Mouse (Mus musculus): ENCODE results near the gene Akap13. TPM values are rescaled to one million over a fixed set of nuclear protein-coding genes. Genes with fewer than 3 reads are reported as not detected.
A peak's percentile ranks its signal among the peaks of the same experiment; 100 is the strongest.

Gene Akap13
- polyA plus RNA-seq, 1 experiment from 2014 or later: 69.8 TPM

DNA sequence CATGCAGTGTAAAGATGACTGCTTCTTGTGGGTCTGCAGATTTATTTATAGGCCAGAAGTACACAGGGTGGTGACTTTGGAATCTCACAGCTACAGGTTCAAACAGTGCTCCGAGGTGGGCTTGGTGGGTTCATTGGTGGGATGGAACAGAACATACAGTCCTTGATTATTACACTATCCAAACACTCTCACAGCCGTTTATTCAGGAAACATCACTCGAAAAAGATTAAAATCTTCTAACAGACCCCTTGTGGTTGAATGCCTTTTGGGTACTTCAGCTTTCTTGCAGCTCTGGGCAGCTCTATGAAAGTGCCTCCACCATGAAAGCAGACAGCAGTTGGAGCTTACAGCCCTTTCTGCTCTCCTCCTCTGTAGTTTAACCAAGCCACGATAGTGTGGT lies 126.8 kb downstream of the Akap13 start:
- Histone ChIP-seq H3K36me3 (ENCODE audit: control insufficient read depth, insufficient read depth, low read length) (peaks cover 34% of the 10 kb centered on the region), H3K9me3 (ENCODE audit: control insufficient read depth, low read length) (no peaks in the 10 kb centered on the region), H3K4me3 (ENCODE audit: low read length) (no peak overlapping the region), H3K27me3 (ENCODE audit: control insufficient read depth, insufficient read depth, low read length) (no peaks in the 10 kb centered on the region), H3K27ac (ENCODE audit: low read depth, low read length) (no peak overlapping the region), H3K9ac (ENCODE audit: low read depth, low read length) (no peak overlapping the region), H3K4me1 (ENCODE audit: control insufficient read depth, insufficient read depth, low read length) (0 out of 2 replicates have a peak, but pooled peaks cover 5% of the 10 kb centered on the region), H3K4me2 (replicated peaks; ENCODE audit: low read depth, low read length) (no peak overlapping the region)
- no peak for ATAC-seq (ENCODE audit: low FRiP score, low TSS enrichment)
- 87% methylated on average over 4 of the region's 4 CpGs for WGBS

DNA sequence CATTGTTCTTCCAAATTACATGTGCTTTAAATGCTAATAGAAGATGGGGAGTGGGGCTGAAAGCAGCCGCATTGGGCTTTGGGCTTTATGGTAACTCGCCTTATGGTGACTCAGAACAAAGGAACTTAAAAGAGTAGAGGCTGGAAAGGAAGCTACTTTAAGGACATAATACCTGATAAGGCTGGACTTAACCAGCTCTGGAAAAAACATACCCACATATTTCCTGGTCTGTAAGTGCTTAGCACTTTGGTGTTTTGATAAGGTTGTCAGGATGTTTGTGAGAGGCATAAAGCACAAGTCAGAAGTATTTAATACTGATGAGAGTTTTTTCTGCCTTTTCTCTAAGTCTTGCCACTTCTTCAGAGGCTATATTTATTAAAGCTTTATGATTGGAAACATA lies 128.8 kb downstream of the Akap13 start:
- peaks cover 39% of the 10 kb centered on the region for H3K36me3 ChIP-seq (ENCODE audit: control insufficient read depth, insufficient read depth, low read length)
- H3K9me3 ChIP-seq (ENCODE audit: control insufficient read depth, low read length): no peaks in the 10 kb centered on the region
- H3K27me3 ChIP-seq (ENCODE audit: control insufficient read depth, insufficient read depth, low read length): no peaks in the 10 kb centered on the region
- H3K27ac ChIP-seq (ENCODE audit: low read depth, low read length): no peak overlapping the region
- H3K4me1 ChIP-seq (ENCODE audit: control insufficient read depth, insufficient read depth, low read length): 0 out of 2 replicates have a peak, but pooled peaks cover 5% of the 10 kb centered on the region
- H3K9ac ChIP-seq (ENCODE audit: low read depth, low read length): no peak overlapping the region
- H3K4me3 ChIP-seq (ENCODE audit: low read length): no peak overlapping the region
- WGBS: 83% methylated on average over 2 of the region's 2 CpGs
- H3K4me2 ChIP-seq (replicated peaks; ENCODE audit: low read depth, low read length): no peak overlapping the region
- ATAC-seq (ENCODE audit: low FRiP score, low TSS enrichment): no peak

GRCm38 (mm10) chr7:75585409-75585808 lies 130.1 kb downstream of the Akap13 start:
- Histone ChIP-seq H3K27me3 (ENCODE audit: control insufficient read depth, insufficient read depth, low read length) (no peaks in the 10 kb centered on the region), H3K36me3 (ENCODE audit: control insufficient read depth, insufficient read depth, low read length) (peaks cover 34% of the 10 kb centered on the region), H3K4me3 (ENCODE audit: low read length) (no peak overlapping the region), H3K4me1 (ENCODE audit: control insufficient read depth, insufficient read depth, low read length) (0 out of 2 replicates have a peak, but pooled peaks cover 5% of the 10 kb centered on the region), H3K27ac (ENCODE audit: low read depth, low read length) (no peak overlapping the region), H3K9me3 (ENCODE audit: control insufficient read depth, low read length) (no peaks in the 10 kb centered on the region), H3K4me2 (replicated peaks; ENCODE audit: low read depth, low read length) (no peak overlapping the region), H3K9ac (ENCODE audit: low read depth, low read length) (no peak overlapping the region)
- ATAC-seq (ENCODE audit: low FRiP score, low TSS enrichment): no peak
- WGBS: 63% methylated on average over 6 of the region's 6 CpGs

DNA sequence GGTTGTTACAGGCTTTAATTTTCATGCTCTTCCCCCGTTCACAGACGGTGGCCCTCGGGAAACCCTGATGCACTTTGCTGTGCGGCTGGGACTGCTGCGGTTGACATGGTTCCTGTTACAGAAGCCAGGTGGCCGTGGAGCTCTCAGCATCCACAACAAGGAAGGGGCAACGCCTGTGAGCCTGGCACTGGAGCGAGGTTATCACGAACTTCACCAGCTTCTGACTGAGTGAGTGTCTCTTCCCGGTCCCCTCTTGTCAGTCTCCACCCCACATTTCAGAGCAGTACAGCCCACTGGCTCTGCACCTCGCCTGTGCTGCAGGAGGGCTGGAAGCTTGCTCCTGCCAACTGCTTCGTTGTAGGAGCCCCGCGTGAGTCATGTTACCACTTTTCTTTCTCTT lies 130.8 kb downstream of the Akap13 start:
- 48% methylated on average over 14 of the region's 14 CpGs for WGBS
- Histone ChIP-seq H3K4me2 (replicated peaks; ENCODE audit: low read depth, low read length) (no peak overlapping the region), H3K27me3 (ENCODE audit: control insufficient read depth, insufficient read depth, low read length) (no peaks in the 10 kb centered on the region), H3K9ac (ENCODE audit: low read depth, low read length) (no peak overlapping the region), H3K27ac (ENCODE audit: low read depth, low read length) (no peak overlapping the region), H3K4me1 (ENCODE audit: control insufficient read depth, insufficient read depth, low read length) (0 out of 2 replicates have a peak, but pooled peaks cover 5% of the 10 kb centered on the region), H3K9me3 (ENCODE audit: control insufficient read depth, low read length) (no peaks in the 10 kb centered on the region), H3K36me3 (ENCODE audit: control insufficient read depth, insufficient read depth, low read length) (peaks cover 29% of the 10 kb centered on the region), H3K4me3 (ENCODE audit: low read length) (no peak overlapping the region)
- 0 out of 2 replicates have a peak, but pooled peaks have one; percentile 43 for ATAC-seq (ENCODE audit: low FRiP score, low TSS enrichment)

- Histone ChIP-seq H3K4me1 (ENCODE audit: control insufficient read depth, insufficient read depth, low read length) (0 out of 2 replicates have a peak, but pooled peaks cover 5% of the 10 kb centered on the region), H3K9ac (ENCODE audit: low read depth, low read length) (no peak overlapping the region), H3K4me3 (ENCODE audit: low read length) (no peak overlapping the region), H3K9me3 (ENCODE audit: control insufficient read depth, low read length) (no peaks in the 10 kb centered on the region), H3K27me3 (ENCODE audit: control insufficient read depth, insufficient read depth, low read length) (no peaks in the 10 kb centered on the region), H3K4me2 (replicated peaks; ENCODE audit: low read depth, low read length) (no peak overlapping the region), H3K27ac (ENCODE audit: low read depth, low read length) (no peak overlapping the region), H3K36me3 (ENCODE audit: control insufficient read depth, insufficient read depth, low read length) (peaks cover 18% of the 10 kb centered on the region; the same call in 1 of the 2 replicates)
- no peak for ATAC-seq (ENCODE audit: low FRiP score, low TSS enrichment)
- 92% methylated on average over 5 of the region's 5 CpGs for WGBS
Observed at GRCm38 (mm10) chr7:75587727-75588126, 132.4 kb downstream of the Akap13 start.

- peaks cover 13% of the 10 kb centered on the region; the same call in 1 of the 2 replicates for H3K36me3 ChIP-seq (ENCODE audit: control insufficient read depth, insufficient read depth, low read length)
- H3K9ac ChIP-seq (ENCODE audit: low read depth, low read length): no peak overlapping the region
- 0 out of 2 replicates have a peak, but pooled peaks cover 5% of the 10 kb centered on the region for H3K4me1 ChIP-seq (ENCODE audit: control insufficient read depth, insufficient read depth, low read length)
- H3K27me3 ChIP-seq (ENCODE audit: control insufficient read depth, insufficient read depth, low read length): no peaks in the 10 kb centered on the region
- no peaks in the 10 kb centered on the region for H3K9me3 ChIP-seq (ENCODE audit: control insufficient read depth, low read length)
- H3K4me2 ChIP-seq (replicated peaks; ENCODE audit: low read depth, low read length): no peak overlapping the region
- H3K4me3 ChIP-seq (ENCODE audit: low read length): no peak overlapping the region
- WGBS: 90% methylated on average over 8 of the region's 8 CpGs
- H3K27ac ChIP-seq (ENCODE audit: low read depth, low read length): no peak overlapping the region
- no peak for ATAC-seq (ENCODE audit: low FRiP score, low TSS enrichment)
Observed at GRCm38 (mm10) chr7:75589304-75589973, 134.1 kb downstream of the Akap13 start.

DNA sequence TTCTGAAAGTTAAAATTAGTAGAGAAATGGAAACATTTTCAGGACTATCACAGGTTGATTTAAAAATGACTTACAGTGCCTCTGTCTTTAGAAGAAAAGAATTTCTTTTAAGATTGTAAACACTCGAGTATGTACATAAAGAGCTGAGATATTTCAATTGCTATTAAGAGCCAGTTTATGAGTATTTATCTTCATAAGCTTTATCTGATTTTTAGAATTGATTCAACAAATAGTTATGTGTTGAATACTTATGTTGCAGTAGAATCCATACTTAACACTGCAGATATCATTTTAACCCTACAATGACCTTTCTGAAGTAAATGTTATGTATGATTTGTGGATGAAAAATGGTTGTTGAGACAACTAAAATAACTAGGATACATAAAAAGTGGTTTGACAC lies 136.6 kb downstream of the Akap13 start:
- H3K27me3 ChIP-seq (ENCODE audit: control insufficient read depth, insufficient read depth, low read length): no peaks in the 10 kb centered on the region
- no peaks in the 10 kb centered on the region for H3K9me3 ChIP-seq (ENCODE audit: control insufficient read depth, low read length)
- 69% methylated on average over 1 of the region's 1 CpGs for WGBS
- H3K27ac ChIP-seq (ENCODE audit: low read depth, low read length): no peak overlapping the region
- ATAC-seq (ENCODE audit: low FRiP score, low TSS enrichment): no peak
- H3K9ac ChIP-seq (ENCODE audit: low read depth, low read length): no peak overlapping the region
- no peak overlapping the region for H3K4me3 ChIP-seq (ENCODE audit: low read length)
- H3K4me1 ChIP-seq (ENCODE audit: control insufficient read depth, insufficient read depth, low read length): no peaks in the 10 kb centered on the region
- no peak overlapping the region for H3K4me2 ChIP-seq (replicated peaks; ENCODE audit: low read depth, low read length)
- peaks cover 13% of the 10 kb centered on the region; the same call in 1 of the 2 replicates for H3K36me3 ChIP-seq (ENCODE audit: control insufficient read depth, insufficient read depth, low read length)

GRCm38 (mm10) chr7:75594801-75595200 lies 139.5 kb downstream of the Akap13 start:
- no peak overlapping the region for H3K27ac ChIP-seq (ENCODE audit: low read depth, low read length)
- no peak overlapping the region for H3K4me2 ChIP-seq (replicated peaks; ENCODE audit: low read depth, low read length)
- H3K4me1 ChIP-seq (ENCODE audit: control insufficient read depth, insufficient read depth, low read length): no peaks in the 10 kb centered on the region
- no peak for ATAC-seq (ENCODE audit: low FRiP score, low TSS enrichment)
- peaks cover 6% of the 10 kb centered on the region; the same call in 1 of the 2 replicates for H3K36me3 ChIP-seq (ENCODE audit: control insufficient read depth, insufficient read depth, low read length)
- no peaks in the 10 kb centered on the region for H3K9me3 ChIP-seq (ENCODE audit: control insufficient read depth, low read length)
- H3K27me3 ChIP-seq (ENCODE audit: control insufficient read depth, insufficient read depth, low read length): no peaks in the 10 kb centered on the region
- H3K9ac ChIP-seq (ENCODE audit: low read depth, low read length): no peak overlapping the region
- 71% methylated on average over 5 of the region's 5 CpGs for WGBS
- no peak overlapping the region for H3K4me3 ChIP-seq (ENCODE audit: low read length)

DNA sequence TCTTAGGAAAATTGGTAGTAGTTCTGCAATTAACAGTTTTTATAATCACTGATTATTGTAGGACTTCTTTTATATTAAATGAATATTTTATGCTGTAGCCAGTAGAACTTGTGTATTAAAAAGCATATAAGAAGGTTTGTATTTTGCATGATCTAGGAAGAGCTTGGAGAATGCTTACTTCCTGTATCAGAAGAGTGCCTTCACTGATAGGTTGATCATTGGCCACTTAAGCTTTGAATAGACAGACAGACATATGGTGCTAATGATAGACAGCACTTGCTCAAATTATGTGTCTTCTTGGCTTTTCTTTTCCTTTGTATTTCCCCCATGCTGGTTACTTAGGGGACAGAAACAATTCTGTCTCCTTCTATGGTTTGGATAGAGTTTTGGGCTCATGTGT lies 139.9 kb downstream of the Akap13 start:
- no peaks in the 10 kb centered on the region for H3K9me3 ChIP-seq (ENCODE audit: control insufficient read depth, low read length)
- no peak for ATAC-seq (ENCODE audit: low FRiP score, low TSS enrichment)

More for the DNA sequence above, 139.9 kb downstream of the Akap13 start:
- H3K27me3 ChIP-seq (ENCODE audit: control insufficient read depth, insufficient read depth, low read length): no peaks in the 10 kb centered on the region
- no peak overlapping the region for H3K4me3 ChIP-seq (ENCODE audit: low read length)
- no peak overlapping the region for H3K27ac ChIP-seq (ENCODE audit: low read depth, low read length)
- H3K4me2 ChIP-seq (replicated peaks; ENCODE audit: low read depth, low read length): no peak overlapping the region
- peaks cover 6% of the 10 kb centered on the region; the same call in 1 of the 2 replicates for H3K36me3 ChIP-seq (ENCODE audit: control insufficient read depth, insufficient read depth, low read length)
- no peak overlapping the region for H3K9ac ChIP-seq (ENCODE audit: low read depth, low read length)
- no peaks in the 10 kb centered on the region for H3K4me1 ChIP-seq (ENCODE audit: control insufficient read depth, insufficient read depth, low read length)
